Mouse (Mus musculus) embryonic facial prominence, embryonic 15.5 days (tissue): ENCODE data around the gene AI464131. TPM values are rescaled to one million over a fixed set of nuclear protein-coding genes. Genes with fewer than 3 reads are reported as not detected.

Experiments
- ATAC-seq: fragments of 200-750 bp; cut with Nextera tagmentation; 2 replicates; pipeline ENCODE4 v1.8.0; 2017; ENCODE audit warnings: low read depth, moderate TSS enrichment; ENCODE audit not compliant: insufficient number of reproducible peaks, low FRiP score, low TSS enrichment
- H3K27ac ChIP-seq: fragments of 300-500 bp; sonication (generic); replicated peaks from 2 replicates; pipeline ENCODE4 v1.5.1; 2015; ENCODE audit warnings: mild to moderate bottlenecking, inconsistent platforms
- H3K27me3 ChIP-seq: fragments of 300-500 bp; sonication (generic); 2 replicates; pipeline ENCODE4 v1.6.1; 2015; ENCODE audit warnings: inconsistent platforms
- H3K36me3 ChIP-seq: fragments of 300-500 bp; sonication (generic); 2 replicates; pipeline ENCODE4 v1.6.1; 2015; ENCODE audit warnings: mild to moderate bottlenecking, inconsistent platforms
- H3K4me1 ChIP-seq: fragments of 300-500 bp; sonication (generic); 2 replicates; pipeline ENCODE4 v1.6.1; 2015; ENCODE audit warnings: inconsistent platforms
- H3K4me2 ChIP-seq: fragments of 300-500 bp; sonication (generic); replicated peaks from 2 replicates; pipeline ENCODE4 v1.6.1; 2015; ENCODE audit warnings: mild to moderate bottlenecking, inconsistent platforms
- H3K4me3 ChIP-seq: fragments of 300-500 bp; sonication (generic); replicated peaks from 2 replicates; pipeline ENCODE4 v1.5.1; 2015; ENCODE audit warnings: mild to moderate bottlenecking, inconsistent platforms
- H3K9ac ChIP-seq: fragments of 300-500 bp; sonication (generic); 2 replicates; pipeline ENCODE4 v1.6.1; 2015; ENCODE audit warnings: inconsistent platforms
- H3K9me3 ChIP-seq: fragments of 300-500 bp; sonication (generic); replicated peaks from 2 replicates; pipeline ENCODE4 v1.6.1; 2016; ENCODE audit warnings: inconsistent platforms
- WGBS: fragments of 180-500 bp; shearing (Covaris S2); methylation state at CpG from one replicate; pipeline ENCODE4 v1.1.7; 2015; 5-methylcytosine and 5-hydroxymethylcytosine counted together
- polyA plus RNA-seq: library from polyadenylated mRNA; unstranded; fragments of >200 nt; fragmentation: Nextera tagmentation; extraction: Ambion mirVana; gene quantifications from 2 replicates; pipeline ENCODE4 v1.2.1, GENCODE M21; 2015

AI464131 gene
- polyA plus RNA-seq, 1 experiment from 2014 or later = 7.6 TPM

- no peak overlapping the region for H3K27ac ChIP-seq
- H3K4me2 ChIP-seq = no peak overlapping the region
- peaks cover 5% of the 10 kb centered on the region; the same call in 1 of the 2 replicates for H3K27me3 ChIP-seq
- ATAC-seq = no peak
- H3K9me3 ChIP-seq = no peaks in the 10 kb centered on the region
- WGBS = 49% methylated on average over 5 of the region's 5 CpGs
- no peak overlapping the region for H3K4me3 ChIP-seq
- no peak overlapping the region for H3K9ac ChIP-seq
- H3K4me1 ChIP-seq = 0 out of 2 replicates have a peak, but pooled peaks cover 8% of the 10 kb centered on the region
- no peaks in the 10 kb centered on the region for H3K36me3 ChIP-seq
These were observed 19.9 kb upstream of the AI464131 start for GRCm38 (mm10) chr4:41522788-41523187.

GRCm38 (mm10) chr4:41522136-41522535, 19.3 kb upstream of the AI464131 start:
- Histone ChIP-seq H3K4me3 (no peak overlapping the region), H3K27me3 (peaks cover 4% of the 10 kb centered on the region; the same call in 1 of the 2 replicates), H3K4me1 (0 out of 2 replicates have a peak, but pooled peaks cover 7% of the 10 kb centered on the region), H3K27ac (no peak overlapping the region), H3K4me2 (no peak overlapping the region), H3K9me3 (no peaks in the 10 kb centered on the region), H3K9ac (no peak overlapping the region), H3K36me3 (no peaks in the 10 kb centered on the region)
- WGBS = 82% methylated on average over 6 of the region's 6 CpGs
- ATAC-seq = no peak

- Histone ChIP-seq H3K4me1 (no peaks in the 10 kb centered on the region), H3K4me3 (no peak overlapping the region), H3K27me3 (peaks cover 4% of the 10 kb centered on the region; the same call in 1 of the 2 replicates), H3K9ac (no peak overlapping the region), H3K36me3 (no peaks in the 10 kb centered on the region), H3K4me2 (no peak overlapping the region), H3K9me3 (no peaks in the 10 kb centered on the region), H3K27ac (no peak overlapping the region)
- 39% methylated on average over 14 of the region's 14 CpGs for WGBS
- ATAC-seq = no peak
These were observed 17.8 kb upstream of the AI464131 start for GRCm38 (mm10) chr4:41520641-41521040.

GRCm38 (mm10) chr4:41519195-41519594, 16.3 kb upstream of the AI464131 start:
- no peak overlapping the region for H3K4me3 ChIP-seq
- no peaks in the 10 kb centered on the region for H3K36me3 ChIP-seq
- no peaks in the 10 kb centered on the region for H3K9me3 ChIP-seq
- no peaks in the 10 kb centered on the region for H3K4me1 ChIP-seq
- WGBS = 91% methylated on average over 5 of the region's 5 CpGs
- no peak for ATAC-seq
- no peak overlapping the region for H3K4me2 ChIP-seq
- H3K27ac ChIP-seq = no peak overlapping the region
- no peak overlapping the region for H3K9ac ChIP-seq
- peaks cover 4% of the 10 kb centered on the region; the same call in 1 of the 2 replicates for H3K27me3 ChIP-seq

- H3K27ac ChIP-seq = no peak overlapping the region
- no peak overlapping the region for H3K9ac ChIP-seq
- no peaks in the 10 kb centered on the region for H3K36me3 ChIP-seq
- 70% methylated on average over 7 of the region's 7 CpGs for WGBS
- no peaks in the 10 kb centered on the region for H3K9me3 ChIP-seq
- H3K4me1 ChIP-seq = peaks cover 5% of the 10 kb centered on the region
- H3K4me2 ChIP-seq = no peak overlapping the region
- ATAC-seq = no peak
- H3K27me3 ChIP-seq = peaks cover 4% of the 10 kb centered on the region; the same call in 1 of the 2 replicates
- H3K4me3 ChIP-seq = no peak overlapping the region
These were observed 15.5 kb upstream of the AI464131 start for GRCm38 (mm10) chr4:41518349-41518748.

GRCm38 (mm10) chr4:41517233-41517632, 14.4 kb upstream of the AI464131 start, which contains the start of gene 1110017D15Rik:
TSS of gene 1110017D15Rik (minus strand) at chr4:41517333.
- H3K4me1 ChIP-seq = peaks cover 8% of the 10 kb centered on the region
- no peak within 1 kb of the TSS for H3K4me3 ChIP-seq
- no peak within 1 kb of the TSS for H3K9ac ChIP-seq
- no peak for ATAC-seq
- WGBS = 78% methylated on average over 2 of the region's 2 CpGs
- no peak within 1 kb of the TSS for H3K4me2 ChIP-seq
- H3K27ac ChIP-seq = no peak within 1 kb of the TSS
- H3K36me3 ChIP-seq = no peaks in the 10 kb centered on the region
- peaks cover 4% of the 10 kb centered on the region; the same call in 1 of the 2 replicates for H3K27me3 ChIP-seq
- H3K9me3 ChIP-seq = no peaks in the 10 kb centered on the region

GRCm38 (mm10) chr4:41513714-41514113, 10.8 kb upstream of the AI464131 start:
- WGBS = 8% methylated on average over 8 of the region's 8 CpGs
- H3K27me3 ChIP-seq = 0 out of 2 replicates have a peak, but pooled peaks cover 3% of the 10 kb centered on the region
- H3K27ac ChIP-seq = peak overlapping the region; percentile 48; the same call in 1 of the 2 replicates
- no peak overlapping the region for H3K9ac ChIP-seq
- peak overlapping the region; percentile 15; the same call in 1 of the 2 replicates for H3K4me2 ChIP-seq
- H3K4me1 ChIP-seq = peaks cover 8% of the 10 kb centered on the region
- no peak for ATAC-seq
- H3K36me3 ChIP-seq = no peaks in the 10 kb centered on the region
- no peak overlapping the region for H3K4me3 ChIP-seq
- H3K9me3 ChIP-seq = no peaks in the 10 kb centered on the region

- no peak overlapping the region for H3K9ac ChIP-seq
- peaks cover 8% of the 10 kb centered on the region for H3K4me1 ChIP-seq
- H3K27ac ChIP-seq = peak overlapping the region; percentile 48; the same call in 1 of the 2 replicates
- peak overlapping the region; percentile 15; the same call in 1 of the 2 replicates for H3K4me2 ChIP-seq
- H3K9me3 ChIP-seq = no peaks in the 10 kb centered on the region
- no peak for ATAC-seq
- no peak overlapping the region for H3K4me3 ChIP-seq
- 9% methylated on average over 4 of the region's 4 CpGs for WGBS
- peaks cover 8% of the 10 kb centered on the region; the same call in 1 of the 2 replicates for H3K27me3 ChIP-seq
- H3K36me3 ChIP-seq = no peaks in the 10 kb centered on the region
These were observed 10.4 kb upstream of the AI464131 start for GRCm38 (mm10) chr4:41513309-41513708.

GRCm38 (mm10) chr4:41507998-41508397, 5.1 kb upstream of the AI464131 start:
- H3K4me1 ChIP-seq = peaks cover 21% of the 10 kb centered on the region
- H3K27me3 ChIP-seq = peaks cover 11% of the 10 kb centered on the region; the same call in 1 of the 2 replicates
- no peaks in the 10 kb centered on the region for H3K9me3 ChIP-seq
- peak overlapping the region; percentile 56; the same call in 1 of the 2 replicates for H3K4me3 ChIP-seq
- ATAC-seq = no peak
- H3K4me2 ChIP-seq = no peak overlapping the region
- no peak overlapping the region for H3K9ac ChIP-seq
- no peaks in the 10 kb centered on the region for H3K36me3 ChIP-seq
- H3K27ac ChIP-seq = no peak overlapping the region
- 51% methylated on average over 7 of the region's 7 CpGs for WGBS

- H3K27me3 ChIP-seq = peaks cover 11% of the 10 kb centered on the region; the same call in 1 of the 2 replicates
- H3K9ac ChIP-seq = peak overlapping the region; percentile 45
- peaks cover 27% of the 10 kb centered on the region for H3K4me1 ChIP-seq
- 3% methylated on average over 22 of the region's 22 CpGs for WGBS
- H3K36me3 ChIP-seq = no peaks in the 10 kb centered on the region
- peak overlapping the region; percentile 56 for H3K4me3 ChIP-seq
- H3K4me2 ChIP-seq = peak overlapping the region; percentile 93
- H3K9me3 ChIP-seq = no peaks in the 10 kb centered on the region
- no peak for ATAC-seq
- no peak overlapping the region for H3K27ac ChIP-seq
These were observed 4.5 kb upstream of the AI464131 start for GRCm38 (mm10) chr4:41507326-41507924.

GRCm38 (mm10) chr4:41506906-41507305, 4.0 kb upstream of the AI464131 start:
- Histone ChIP-seq H3K4me3 (peak overlapping the region; percentile 56), H3K4me2 (peak overlapping the region; percentile 93), H3K9ac (peak overlapping the region; percentile 45), H3K27me3 (peaks cover 12% of the 10 kb centered on the region), H3K9me3 (no peaks in the 10 kb centered on the region), H3K27ac (0 out of 2 replicates have a peak overlapping the region, but pooled peaks have one; percentile 0), H3K36me3 (no peaks in the 10 kb centered on the region), H3K4me1 (peaks cover 32% of the 10 kb centered on the region)
- under 1% methylated on average over 29 of the region's 29 CpGs for WGBS
- peak; percentile 55 for ATAC-seq
